Mouse (Mus musculus) lung, postnatal 10 days (tissue): Measurements from ENCODE around the gene Pard3.

Experiments
- DNase-seq: peaks from one replicate; pipeline ENCODE4 v3.0.0; 2021

The Pard3 gene

GRCm38 (mm10) chr8:127570527-127570926 is 506.8 kb downstream of the Pard3 start:
- DNase-seq = no peak

DNA sequence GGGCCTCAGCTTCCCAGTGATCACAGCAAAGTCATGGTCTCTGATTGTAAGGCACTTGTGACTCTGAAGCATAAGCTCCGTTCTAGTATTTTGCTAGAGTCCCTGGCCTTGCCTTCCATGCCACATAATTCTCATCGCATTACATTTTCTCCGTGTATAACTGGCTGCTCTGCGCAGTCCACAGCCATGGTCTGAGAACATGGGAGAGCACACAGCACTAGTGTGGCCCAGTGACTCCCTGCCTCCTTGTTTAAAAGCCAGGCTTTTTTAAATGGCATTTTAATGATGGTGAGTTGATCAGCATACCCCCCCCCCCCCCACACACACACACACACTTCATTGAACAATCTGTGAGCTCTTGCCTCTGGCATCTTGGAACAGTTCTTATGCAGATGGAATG is 508.8 kb downstream of the Pard3 start:
- no peak for DNase-seq

DNA sequence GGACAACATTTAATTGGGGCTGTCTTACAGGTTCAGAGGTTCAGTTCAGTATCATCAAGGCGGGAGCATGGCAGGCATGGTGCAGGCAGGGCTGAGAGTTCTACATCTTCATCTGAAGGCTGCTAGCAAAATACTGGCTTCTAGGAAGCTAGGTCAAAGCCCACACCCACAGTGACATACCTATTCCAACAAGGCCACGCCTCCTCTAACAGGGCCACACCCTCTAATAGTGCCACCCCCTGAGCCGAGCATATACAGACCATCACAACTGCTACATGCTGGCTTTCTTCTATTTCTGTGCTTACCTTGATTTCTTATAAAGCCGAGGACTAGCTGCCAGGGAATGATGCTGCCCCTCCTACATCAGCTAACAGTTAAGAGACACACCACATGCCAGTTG is 513.0 kb downstream of the Pard3 start:
- no peak for DNase-seq

GRCm38 (mm10) chr8:127577656-127578055 is 514.0 kb downstream of the Pard3 start:
- no peak for DNase-seq

DNA sequence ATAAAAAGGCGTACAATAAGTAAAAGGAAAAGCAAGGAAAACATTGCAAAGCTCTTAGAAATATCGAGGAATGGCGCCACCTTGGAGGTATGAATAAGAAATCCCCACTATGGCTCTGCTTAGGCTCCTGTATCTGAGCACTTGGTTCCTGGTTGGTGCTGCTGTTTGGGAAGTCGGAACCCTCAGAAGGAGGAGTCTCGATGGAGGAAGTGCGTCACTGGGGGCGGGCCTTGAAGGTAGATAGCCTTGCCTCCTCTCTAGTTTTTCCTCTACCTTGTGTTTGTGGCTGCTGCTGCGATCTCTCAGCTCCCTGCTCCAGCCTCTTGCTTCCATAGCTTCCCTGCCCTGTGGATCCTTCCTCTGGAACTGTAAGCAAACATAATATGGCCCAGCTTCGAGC is 515.7 kb downstream of the Pard3 start:
- no peak for DNase-seq

DNA sequence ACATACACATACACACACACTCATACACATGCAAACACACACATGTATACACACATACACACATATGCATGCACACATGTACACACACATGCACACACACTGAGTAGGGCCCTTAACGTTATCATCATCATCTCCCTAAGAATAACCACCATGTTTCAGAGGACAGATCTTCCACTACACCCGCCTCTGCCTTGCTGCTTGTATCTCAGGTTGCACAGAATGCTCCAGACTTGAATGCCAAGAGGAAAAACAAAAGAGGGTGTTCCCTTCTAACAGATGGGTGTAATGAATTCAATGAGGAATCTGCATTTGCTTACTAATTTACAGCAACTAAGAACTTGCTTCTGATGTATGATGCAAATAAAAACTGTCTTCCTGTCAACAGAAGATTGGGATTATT is 519.7 kb downstream of the Pard3 start:
- no peak for DNase-seq

DNA sequence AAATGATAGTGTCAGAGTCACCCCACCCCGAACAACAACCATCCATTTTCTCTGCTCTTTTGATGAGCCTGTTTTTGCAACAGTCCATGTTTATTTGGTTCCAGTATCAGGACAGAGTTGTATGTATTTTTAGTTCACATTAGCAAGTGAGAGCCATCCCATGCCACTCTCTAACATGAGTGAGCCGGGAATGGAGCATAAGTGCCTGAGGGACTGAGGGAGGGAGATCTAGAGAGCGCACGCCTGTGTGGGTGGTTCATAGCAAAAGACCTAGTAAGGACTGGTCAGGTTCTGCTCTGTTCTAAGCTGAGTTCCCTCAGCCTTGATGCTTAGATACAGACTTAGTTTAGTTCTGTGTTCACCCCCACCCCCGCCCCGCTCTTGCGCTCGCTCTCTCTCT is 521.9 kb downstream of the Pard3 start:
- DNase-seq = no peak

GRCm38 (mm10) chr8:127586681-127587080 is 523.0 kb downstream of the Pard3 start:
- DNase-seq = no peak

- peak; percentile 44 for DNase-seq
Measured at GRCm38 (mm10) chr8:127588313-127588712, 524.6 kb downstream of the Pard3 start.

DNA sequence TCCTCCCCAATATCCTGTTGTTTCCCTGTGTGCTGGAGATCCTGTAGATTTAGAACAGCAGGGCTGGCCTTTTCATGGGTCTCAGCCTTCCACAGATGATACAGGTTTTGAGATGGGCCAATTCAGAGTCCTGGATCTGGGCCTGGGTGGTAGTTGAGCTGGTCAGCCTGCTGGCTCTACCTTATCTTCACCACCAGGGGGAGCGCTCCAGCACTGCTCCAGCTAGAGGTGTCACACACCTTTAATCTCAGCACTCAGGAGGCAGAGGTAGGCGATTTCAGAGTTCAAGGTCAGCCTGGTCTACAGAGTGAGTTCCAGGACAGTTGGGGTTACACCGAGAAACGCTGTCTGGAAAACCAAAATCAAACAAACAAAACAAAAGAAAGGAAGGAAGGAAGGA is 525.6 kb downstream of the Pard3 start:
- peak; percentile 69 for DNase-seq

- DNase-seq = no peak
Measured at GRCm38 (mm10) chr8:127590674-127591186, 527.0 kb downstream of the Pard3 start.

DNA sequence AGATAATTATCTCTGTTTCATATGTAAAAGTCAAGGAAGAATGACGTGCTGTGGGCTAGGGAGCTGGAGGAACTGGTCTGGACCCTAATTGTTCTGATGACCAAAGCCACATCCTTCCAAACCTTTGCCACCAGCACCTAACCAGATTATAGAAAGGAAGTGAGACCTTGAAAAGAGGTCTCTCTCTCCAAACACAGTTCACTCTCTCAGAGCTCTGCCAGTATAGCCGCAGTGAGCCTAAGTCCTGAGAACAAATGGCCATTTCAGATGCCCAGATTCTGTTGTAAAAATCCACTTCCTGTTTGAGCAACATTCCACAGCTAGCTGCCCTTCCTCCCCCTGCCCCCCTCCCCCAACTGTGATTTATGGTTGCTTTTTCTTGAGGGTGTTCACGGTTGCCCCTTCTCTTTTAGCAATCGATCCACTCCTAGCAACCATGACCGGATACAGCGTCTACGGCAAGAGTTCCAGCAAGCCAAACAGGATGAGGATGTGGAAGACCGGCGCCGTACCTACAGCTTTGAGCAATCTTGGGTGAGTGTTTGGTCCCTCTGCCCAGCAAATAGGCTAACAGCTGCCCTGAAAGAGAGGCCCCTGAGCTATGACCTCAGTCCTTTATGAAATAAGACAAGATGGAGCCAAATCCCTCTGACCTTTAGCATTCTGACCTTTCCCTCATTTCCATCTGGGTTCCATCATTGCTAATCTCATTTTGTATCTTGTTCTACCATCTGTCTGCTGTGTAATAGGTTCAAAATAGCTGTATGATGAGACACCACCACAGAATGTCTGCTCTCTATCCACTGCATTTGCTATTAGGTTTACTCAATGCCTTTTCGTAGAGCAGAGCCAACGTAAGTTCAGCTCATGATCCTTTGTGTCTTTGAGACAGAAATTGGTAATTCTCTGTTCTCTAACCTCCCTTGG is 529.2 kb downstream of the Pard3 start:
- no peak for DNase-seq

- DNase-seq = no peak
Measured at GRCm38 (mm10) chr8:127600641-127601040, 536.9 kb downstream of the Pard3 start.

DNA sequence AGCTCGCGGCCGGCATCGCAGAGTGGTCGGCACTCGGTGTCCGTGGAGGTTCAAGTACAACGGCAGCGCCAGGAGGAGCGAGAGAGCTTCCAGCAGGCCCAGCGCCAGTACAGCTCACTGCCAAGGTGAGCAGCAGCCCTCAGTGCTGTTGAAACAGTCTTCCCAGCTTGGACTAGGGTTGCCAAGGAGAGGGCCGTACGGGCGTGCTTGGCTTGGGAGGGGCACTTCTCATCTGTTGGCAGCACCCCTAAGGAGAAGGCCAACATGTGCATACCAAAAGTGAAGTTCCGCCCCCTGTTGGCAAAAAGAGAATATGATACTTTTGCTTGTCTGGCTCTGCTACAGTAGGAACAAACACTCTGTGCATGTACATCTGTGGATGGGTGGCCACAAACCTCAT is 539.4 kb downstream of the Pard3 start:
- peak; percentile 14 for DNase-seq

DNA sequence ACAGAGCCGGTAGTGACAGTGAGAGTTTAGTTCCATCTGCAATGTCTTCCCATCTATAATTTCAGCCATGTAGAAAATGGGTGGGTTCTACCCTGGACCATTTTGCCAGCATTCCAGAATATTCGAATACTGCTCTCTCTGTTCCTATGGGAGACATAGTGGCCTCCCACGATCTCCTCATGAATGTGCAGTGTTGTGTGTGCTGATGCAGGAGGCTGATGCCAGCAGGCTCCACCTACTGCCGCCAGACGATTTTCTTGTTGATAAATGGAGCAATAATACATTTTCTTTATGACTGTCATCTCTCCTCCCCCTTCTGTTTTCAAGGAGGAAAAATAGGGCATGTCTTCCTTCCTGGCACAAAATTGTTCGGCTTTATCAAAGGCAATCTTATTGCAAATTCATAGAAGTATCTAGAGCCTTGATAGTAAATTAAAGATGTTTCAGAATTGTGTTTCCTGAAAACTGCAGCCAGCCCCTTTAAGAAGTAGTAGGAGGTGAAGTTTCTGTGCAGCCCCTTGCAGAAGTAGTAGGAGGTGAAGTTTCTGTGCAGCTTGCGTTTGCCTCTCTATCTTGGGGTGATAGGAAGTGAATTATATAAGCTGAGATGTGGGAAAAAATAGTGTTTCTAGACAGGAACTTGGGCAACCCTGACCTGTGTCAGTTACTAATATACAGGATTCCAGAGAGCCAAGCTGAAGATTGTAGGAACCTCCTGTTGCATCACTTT is 545.0 kb downstream of the Pard3 start:
- no peak for DNase-seq

DNA sequence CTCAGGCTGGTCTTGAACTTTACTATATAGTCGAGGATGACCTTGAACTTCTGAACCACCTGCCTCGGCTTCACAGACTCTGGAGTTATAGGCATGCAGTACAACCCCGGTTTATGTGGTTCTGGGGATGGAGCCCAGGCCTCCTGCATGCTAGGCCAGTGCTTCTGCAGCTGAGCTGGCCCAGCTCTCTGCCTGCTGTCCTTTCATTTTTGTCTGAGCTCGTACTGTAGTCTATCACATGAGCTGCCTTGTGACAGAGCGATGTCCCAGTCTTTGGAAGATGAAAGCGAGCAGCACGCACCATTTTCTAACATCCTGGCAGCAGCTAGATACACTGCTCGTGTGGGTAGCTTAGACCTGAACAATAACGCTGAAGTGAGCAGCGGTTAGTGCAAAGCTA is 545.6 kb downstream of the Pard3 start:
- no peak for DNase-seq

DNA sequence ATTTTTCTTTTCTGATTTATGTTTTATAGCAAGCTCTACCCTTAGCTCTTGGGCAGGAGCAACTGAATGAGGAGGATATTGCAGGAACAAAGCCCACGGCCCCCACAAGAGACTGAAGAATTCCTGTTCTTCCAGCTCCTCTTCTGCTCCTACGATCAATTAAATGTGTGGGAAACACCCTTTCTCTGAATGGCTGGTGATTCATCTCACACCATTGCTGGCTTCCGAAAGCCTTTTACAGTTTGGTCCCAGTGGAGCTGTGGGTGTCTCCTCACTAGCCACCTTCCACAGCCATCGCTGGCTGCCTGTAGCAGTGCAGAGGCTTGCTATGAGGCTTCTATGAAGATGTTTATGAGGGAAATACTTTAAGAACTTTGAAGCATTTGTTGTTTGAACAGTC is 550.5 kb downstream of the Pard3 start:
- DNase-seq = no peak

GRCm38 (mm10) chr8:127616681-127617080 is 553.0 kb downstream of the Pard3 start:
- peak; percentile 24 for DNase-seq

DNA sequence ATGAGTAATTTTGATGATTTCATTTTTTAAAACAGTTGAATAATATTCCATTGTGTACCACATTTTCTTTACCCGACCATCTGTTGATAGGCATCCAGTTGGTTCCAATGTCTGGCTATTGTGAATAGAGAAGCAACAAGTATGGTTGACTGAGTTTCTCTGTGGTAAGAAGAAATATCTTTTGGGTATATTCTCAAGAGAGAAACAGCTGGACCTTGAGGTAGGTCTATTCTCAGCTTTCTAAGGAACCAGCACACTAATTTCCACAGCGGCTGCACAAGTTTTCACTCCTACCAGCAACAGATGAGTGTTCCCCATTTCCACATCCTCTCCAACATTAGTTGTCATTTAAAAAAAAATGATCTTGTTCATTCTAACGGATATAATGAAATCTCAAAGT is 558.4 kb downstream of the Pard3 start:
- no peak for DNase-seq

- DNase-seq = no peak
Measured at GRCm38 (mm10) chr8:127638232-127639087, 574.8 kb downstream of the Pard3 start.

DNA sequence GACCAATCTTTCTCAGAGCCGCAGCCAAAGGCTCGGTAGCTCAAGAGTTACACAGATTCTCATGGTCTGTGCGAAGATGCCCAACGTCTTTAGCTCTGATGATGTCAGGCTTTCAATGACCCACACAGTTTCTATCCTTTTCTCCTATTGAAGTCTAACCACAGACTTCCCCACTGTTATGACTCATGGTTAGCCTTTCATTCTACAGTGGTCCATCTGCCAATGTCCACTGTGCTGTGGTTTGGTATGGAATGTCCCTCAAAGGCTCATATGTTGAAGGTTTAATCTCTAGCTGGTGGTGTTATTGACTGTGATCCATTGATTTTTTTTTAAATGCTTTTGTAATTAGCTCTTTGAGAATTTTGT is 575.4 kb downstream of the Pard3 start:
- no peak for DNase-seq

GRCm38 (mm10) chr8:127655559-127655958 is 591.9 kb downstream of the Pard3 start:
- no peak for DNase-seq
